Mouse (Mus musculus): ENCODE data around the gene Llgl2. TPM values are rescaled to one million over a fixed set of nuclear protein-coding genes. Genes with fewer than 3 reads are reported as not detected.

Llgl2 gene
- polyA plus RNA-seq, 1 experiment from 2014 or later, result 11.9 TPM

GRCm38 (mm10) chr11:115791919-115792318, 31.9 kb upstream of the Llgl2 start:
- Histone ChIP-seq H3K36me3 (replicated peaks) (peaks cover 85% of the 10 kb centered on the region), H3K9me3 (replicated peaks) (no peaks in the 10 kb centered on the region), H3K4me1 (replicated peaks) (no peaks in the 10 kb centered on the region; the same call in 1 of the 2 replicates), H3K4me3 (replicated peaks) (no peak overlapping the region), H3K9ac (no peak overlapping the region), H3K4me2 (no peak overlapping the region), H3K27ac (replicated peaks) (no peak overlapping the region), H3K27me3 (no peaks in the 10 kb centered on the region)
- no peak for ATAC-seq (ENCODE audit: insufficient read depth)
- 92% methylated on average over 16 of the region's 16 CpGs for WGBS (ENCODE audit: insufficient replicate concordance)

- Histone ChIP-seq H3K9ac (no peak overlapping the region), H3K27ac (replicated peaks) (no peak overlapping the region), H3K9me3 (replicated peaks) (no peaks in the 10 kb centered on the region), H3K4me3 (replicated peaks) (no peak overlapping the region), H3K4me2 (no peak overlapping the region), H3K4me1 (replicated peaks) (no peaks in the 10 kb centered on the region; the same call in 1 of the 2 replicates), H3K27me3 (no peaks in the 10 kb centered on the region), H3K36me3 (replicated peaks) (peaks cover 89% of the 10 kb centered on the region)
- no peak for ATAC-seq (ENCODE audit: insufficient read depth)
- 86% methylated on average over 14 of the region's 14 CpGs for WGBS (ENCODE audit: insufficient replicate concordance)
Observed at GRCm38 (mm10) chr11:115792353-115792752, 31.5 kb upstream of the Llgl2 start.

- H3K9ac ChIP-seq, result no peak overlapping the region
- no peak overlapping the region for H3K27ac ChIP-seq (replicated peaks)
- H3K36me3 ChIP-seq (replicated peaks), result peaks cover 100% of the 10 kb centered on the region
- no peaks in the 10 kb centered on the region for H3K9me3 ChIP-seq (replicated peaks)
- H3K4me1 ChIP-seq (replicated peaks), result peaks cover 1% of the 10 kb centered on the region; the same call in 1 of the 2 replicates
- no peak for ATAC-seq (ENCODE audit: insufficient read depth)
- no peaks in the 10 kb centered on the region for H3K27me3 ChIP-seq
- no peak overlapping the region for H3K4me2 ChIP-seq
- H3K4me3 ChIP-seq (replicated peaks), result no peak overlapping the region
- 67% methylated on average over 15 of the region's 15 CpGs for WGBS (ENCODE audit: insufficient replicate concordance)
Observed at GRCm38 (mm10) chr11:115796898-115797297, 27.0 kb upstream of the Llgl2 start.

GRCm38 (mm10) chr11:115797665-115798064, 26.2 kb upstream of the Llgl2 start:
- no peak overlapping the region for H3K4me2 ChIP-seq
- 79% methylated on average over 9 of the region's 9 CpGs for WGBS (ENCODE audit: insufficient replicate concordance)
- H3K36me3 ChIP-seq (replicated peaks), result peaks cover 100% of the 10 kb centered on the region
- no peak for ATAC-seq (ENCODE audit: insufficient read depth)
- no peaks in the 10 kb centered on the region for H3K27me3 ChIP-seq
- peaks cover 9% of the 10 kb centered on the region; the same call in 1 of the 2 replicates for H3K4me1 ChIP-seq (replicated peaks)
- no peak overlapping the region for H3K9ac ChIP-seq
- no peak overlapping the region for H3K4me3 ChIP-seq (replicated peaks)
- no peak overlapping the region for H3K27ac ChIP-seq (replicated peaks)
- H3K9me3 ChIP-seq (replicated peaks), result no peaks in the 10 kb centered on the region

GRCm38 (mm10) chr11:115800981-115801380, 22.9 kb upstream of the Llgl2 start:
- H3K36me3 ChIP-seq (replicated peaks), result peaks cover 92% of the 10 kb centered on the region

GRCm38 (mm10) chr11:115803072-115803709, 20.7 kb upstream of the Llgl2 start:
- H3K27me3 ChIP-seq, result no peaks in the 10 kb centered on the region
- no peak overlapping the region for H3K9ac ChIP-seq
- H3K4me2 ChIP-seq, result peak overlapping the region; percentile 69
- WGBS (ENCODE audit: insufficient replicate concordance), result 90% methylated on average over 24 of the region's 24 CpGs
- H3K4me3 ChIP-seq (replicated peaks), result peak overlapping the region; percentile 51; the same call in 1 of the 2 replicates
- H3K9me3 ChIP-seq (replicated peaks), result no peaks in the 10 kb centered on the region
- peaks cover 88% of the 10 kb centered on the region for H3K36me3 ChIP-seq (replicated peaks)
- ATAC-seq (ENCODE audit: insufficient read depth), result no peak
- peaks cover 59% of the 10 kb centered on the region for H3K4me1 ChIP-seq (replicated peaks)
- no peak overlapping the region; the same call in 1 of the 2 replicates for H3K27ac ChIP-seq (replicated peaks)

More at GRCm38 (mm10) chr11:115800981-115801380, 22.9 kb upstream of the Llgl2 start:
- no peaks in the 10 kb centered on the region for H3K9me3 ChIP-seq (replicated peaks)
- no peaks in the 10 kb centered on the region for H3K27me3 ChIP-seq
- H3K4me2 ChIP-seq, result no peak overlapping the region
- H3K4me3 ChIP-seq (replicated peaks), result no peak overlapping the region
- H3K27ac ChIP-seq (replicated peaks), result no peak overlapping the region
- no peak overlapping the region for H3K9ac ChIP-seq
- no peak for ATAC-seq (ENCODE audit: insufficient read depth)
- H3K4me1 ChIP-seq (replicated peaks), result peaks cover 37% of the 10 kb centered on the region
- 80% methylated on average over 18 of the region's 18 CpGs for whole genome bisulfite sequencing (ENCODE audit: insufficient replicate concordance)

- H3K27ac ChIP-seq (replicated peaks), result peak overlapping the region; percentile 91
- peak overlapping the region; percentile 51 for H3K4me3 ChIP-seq (replicated peaks)
- H3K4me2 ChIP-seq, result peak overlapping the region; percentile 69
- H3K36me3 ChIP-seq (replicated peaks), result peaks cover 74% of the 10 kb centered on the region
- no peaks in the 10 kb centered on the region for H3K9me3 ChIP-seq (replicated peaks)
- H3K4me1 ChIP-seq (replicated peaks), result peaks cover 77% of the 10 kb centered on the region
- no peaks in the 10 kb centered on the region for H3K27me3 ChIP-seq
- 19% methylated on average over 7 of the region's 7 CpGs for WGBS (ENCODE audit: insufficient replicate concordance)
- peak overlapping the region; percentile 52 for H3K9ac ChIP-seq
- peak; percentile 90 for ATAC-seq (ENCODE audit: insufficient read depth)
Observed at GRCm38 (mm10) chr11:115805005-115805404, 18.8 kb upstream of the Llgl2 start.

GRCm38 (mm10) chr11:115806154-115806553, 17.7 kb upstream of the Llgl2 start:
- Histone ChIP-seq H3K4me1 (replicated peaks) (peaks cover 88% of the 10 kb centered on the region), H3K27ac (replicated peaks) (peak overlapping the region; percentile 78), H3K4me3 (replicated peaks) (no peak overlapping the region; the same call in 1 of the 2 replicates), H3K9me3 (replicated peaks) (no peaks in the 10 kb centered on the region), H3K9ac (no peak overlapping the region), H3K4me2 (peak overlapping the region; percentile 29), H3K36me3 (replicated peaks) (peaks cover 71% of the 10 kb centered on the region), H3K27me3 (no peaks in the 10 kb centered on the region)
- ATAC-seq (ENCODE audit: insufficient read depth), result no peak
- WGBS (ENCODE audit: insufficient replicate concordance), result 80% methylated on average over 10 of the region's 10 CpGs

GRCm38 (mm10) chr11:115807306-115807705, 16.5 kb upstream of the Llgl2 start:
- Histone ChIP-seq H3K9ac (no peak overlapping the region), H3K27me3 (no peaks in the 10 kb centered on the region), H3K4me3 (replicated peaks) (no peak overlapping the region), H3K4me1 (replicated peaks) (peaks cover 95% of the 10 kb centered on the region), H3K36me3 (replicated peaks) (peaks cover 66% of the 10 kb centered on the region), H3K9me3 (replicated peaks) (no peaks in the 10 kb centered on the region), H3K4me2 (no peak overlapping the region), H3K27ac (replicated peaks) (peak overlapping the region; percentile 78)
- 80% methylated on average over 6 of the region's 6 CpGs for WGBS (ENCODE audit: insufficient replicate concordance)
- no peak for ATAC-seq (ENCODE audit: insufficient read depth)

GRCm38 (mm10) chr11:115807971-115808370, 15.9 kb upstream of the Llgl2 start:
- 85% methylated on average over 11 of the region's 11 CpGs for WGBS (ENCODE audit: insufficient replicate concordance)
- no peak for ATAC-seq (ENCODE audit: insufficient read depth)
- H3K4me3 ChIP-seq (replicated peaks), result no peak overlapping the region
- H3K36me3 ChIP-seq (replicated peaks), result peaks cover 59% of the 10 kb centered on the region
- H3K4me2 ChIP-seq, result no peak overlapping the region
- H3K27me3 ChIP-seq, result no peaks in the 10 kb centered on the region
- 0 out of 2 replicates have a peak overlapping the region, but pooled peaks have one; percentile 78 for H3K27ac ChIP-seq (replicated peaks)
- H3K4me1 ChIP-seq (replicated peaks), result peaks cover 97% of the 10 kb centered on the region
- no peak overlapping the region for H3K9ac ChIP-seq
- no peaks in the 10 kb centered on the region for H3K9me3 ChIP-seq (replicated peaks)

GRCm38 (mm10) chr11:115808696-115809310, 15.0 kb upstream of the Llgl2 start:
- WGBS (ENCODE audit: insufficient replicate concordance), result 27% methylated on average over 10 of the region's 10 CpGs
- H3K4me2 ChIP-seq, result peak overlapping the region; percentile 100; the same call in 1 of the 2 replicates
- ATAC-seq (ENCODE audit: insufficient read depth), result no peak
- H3K4me1 ChIP-seq (replicated peaks), result peaks cover 95% of the 10 kb centered on the region
- H3K9ac ChIP-seq, result 0 out of 2 replicates have a peak overlapping the region, but pooled peaks have one; percentile 1
- H3K4me3 ChIP-seq (replicated peaks), result no peak overlapping the region
- H3K9me3 ChIP-seq (replicated peaks), result no peaks in the 10 kb centered on the region
- H3K36me3 ChIP-seq (replicated peaks), result peaks cover 51% of the 10 kb centered on the region
- peak overlapping the region; percentile 5; the same call in 1 of the 2 replicates for H3K27ac ChIP-seq (replicated peaks)
- no peaks in the 10 kb centered on the region for H3K27me3 ChIP-seq
